Mouse (Mus musculus) heart, embryonic 16.5 days (tissue): Measurements from ENCODE around the gene Erich4. TPM values are rescaled to one million over a fixed set of nuclear protein-coding genes. Genes with fewer than 3 reads are reported as not detected.

Source experiments
- ATAC-seq: fragments of 200-750 bp; cut with Nextera tagmentation; replicated peaks from 2 replicates; pipeline ENCODE4 v1.8.0; 2017; ENCODE audit warnings: moderate number of reproducible peaks; ENCODE audit not compliant: insufficient read depth, low FRiP score; ENCODE audit errors: extremely low read depth
- H3K27ac ChIP-seq: fragments of 300-500 bp; sonication (generic); 2 replicates; pipeline ENCODE4 v1.5.1; 2014; ENCODE audit warnings: mild to moderate bottlenecking, low read length, control low read depth, moderate library complexity
- H3K27me3 ChIP-seq: fragments of 300-500 bp; sonication (generic); 2 replicates; pipeline ENCODE4 v1.6.1; 2014; ENCODE audit warnings: low read length, mixed read lengths; ENCODE audit not compliant: control insufficient read depth, insufficient read depth
- H3K36me3 ChIP-seq: fragments of 300-500 bp; sonication (generic); 2 replicates; pipeline ENCODE4 v1.6.1; 2014; ENCODE audit not compliant: control insufficient read depth, insufficient read depth
- H3K4me1 ChIP-seq: fragments of 300-500 bp; sonication (generic); 2 replicates; pipeline ENCODE4 v1.6.1; 2014; ENCODE audit warnings: low read length, mixed read lengths; ENCODE audit not compliant: control insufficient read depth, insufficient read depth
- H3K4me2 ChIP-seq: fragments of 300-500 bp; sonication (generic); 2 replicates; pipeline ENCODE4 v1.6.1; 2014; ENCODE audit warnings: low read depth, mild to moderate bottlenecking, control low read depth, low read length
- H3K4me3 ChIP-seq: fragments of 300-500 bp; sonication (generic); 2 replicates; pipeline ENCODE4 v1.5.1; 2014; ENCODE audit warnings: mild to moderate bottlenecking, control low read depth, low read length
- H3K9ac ChIP-seq: fragments of 300-500 bp; sonication (generic); 2 replicates; pipeline ENCODE4 v1.6.1; 2014; ENCODE audit warnings: low read length, control low read depth
- H3K9me3 ChIP-seq: fragments of 300-500 bp; sonication (generic); replicated peaks from 2 replicates; pipeline ENCODE4 v1.6.1; 2016; ENCODE audit warnings: low read length; ENCODE audit not compliant: control insufficient read depth
- WGBS: fragments of 180-500 bp; shearing (Covaris S2); extraction: QIAGEN DNeasy Blood & Tissue Kit; methylation state at CpG from one replicate; pipeline ENCODE4 v1.1.7; 2014; 5-methylcytosine and 5-hydroxymethylcytosine counted together
- polyA plus RNA-seq: library from polyadenylated mRNA; unstranded; fragments of >200 nt; fragmentation: Nextera tagmentation; extraction: Ambion mirVana; gene quantifications from 2 replicates; pipeline ENCODE4 v1.2.1, GENCODE M21; 2015

Erich4 gene
- polyA plus RNA-seq, 1 experiment from 2014 or later: 0.21 TPM

DNA sequence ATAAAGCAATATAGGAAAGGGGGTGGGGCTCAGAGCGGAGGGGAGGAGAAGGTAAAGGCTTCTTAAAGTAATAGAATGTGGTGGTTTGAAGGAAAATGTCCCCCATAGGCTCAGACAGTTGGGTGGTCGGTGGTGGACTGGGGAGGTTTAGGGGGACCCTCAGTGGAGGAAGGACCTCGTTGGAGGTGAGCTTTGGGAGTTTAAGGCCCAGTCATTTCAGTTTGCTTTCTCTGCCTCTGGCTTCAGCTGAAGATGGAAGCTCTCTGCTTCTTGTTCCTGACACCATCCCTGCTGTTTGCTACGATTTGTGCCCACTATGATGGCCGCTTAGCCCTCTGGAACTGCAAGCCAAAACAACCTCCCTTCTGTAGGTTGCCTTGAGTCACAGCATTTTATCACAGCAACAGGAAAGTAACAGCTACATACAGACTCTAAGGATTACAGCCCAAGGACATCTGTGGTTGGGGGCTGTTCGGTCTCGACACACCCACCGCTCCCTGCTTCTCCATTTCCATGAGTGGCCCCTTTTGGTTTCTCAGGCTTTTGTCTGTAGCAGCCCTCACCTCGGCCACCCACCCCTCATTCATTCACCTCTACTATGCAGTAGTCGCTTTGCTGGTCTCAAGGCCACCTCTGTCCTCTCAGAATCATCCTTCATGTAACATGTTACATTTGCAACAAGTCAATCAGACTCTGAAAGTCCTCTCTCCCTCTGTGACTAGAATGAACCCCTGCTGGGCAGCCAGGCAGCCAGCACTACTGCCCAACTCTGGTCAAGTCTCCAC, 1.9 kb upstream of the Erich4 start:
- Histone ChIP-seq H3K36me3 (peaks cover 15% of the 10 kb centered on the region; the same call in 1 of the 2 replicates), H3K4me2 (no peak overlapping the region), H3K4me3 (no peak overlapping the region), H3K9me3 (no peaks in the 10 kb centered on the region), H3K27ac (no peak overlapping the region), H3K4me1 (peaks cover 10% of the 10 kb centered on the region; the same call in 1 of the 2 replicates), H3K27me3 (no peaks in the 10 kb centered on the region), H3K9ac (no peak overlapping the region)
- 83% methylated on average over 10 of the region's 10 CpGs for WGBS
- ATAC-seq: no peak

DNA sequence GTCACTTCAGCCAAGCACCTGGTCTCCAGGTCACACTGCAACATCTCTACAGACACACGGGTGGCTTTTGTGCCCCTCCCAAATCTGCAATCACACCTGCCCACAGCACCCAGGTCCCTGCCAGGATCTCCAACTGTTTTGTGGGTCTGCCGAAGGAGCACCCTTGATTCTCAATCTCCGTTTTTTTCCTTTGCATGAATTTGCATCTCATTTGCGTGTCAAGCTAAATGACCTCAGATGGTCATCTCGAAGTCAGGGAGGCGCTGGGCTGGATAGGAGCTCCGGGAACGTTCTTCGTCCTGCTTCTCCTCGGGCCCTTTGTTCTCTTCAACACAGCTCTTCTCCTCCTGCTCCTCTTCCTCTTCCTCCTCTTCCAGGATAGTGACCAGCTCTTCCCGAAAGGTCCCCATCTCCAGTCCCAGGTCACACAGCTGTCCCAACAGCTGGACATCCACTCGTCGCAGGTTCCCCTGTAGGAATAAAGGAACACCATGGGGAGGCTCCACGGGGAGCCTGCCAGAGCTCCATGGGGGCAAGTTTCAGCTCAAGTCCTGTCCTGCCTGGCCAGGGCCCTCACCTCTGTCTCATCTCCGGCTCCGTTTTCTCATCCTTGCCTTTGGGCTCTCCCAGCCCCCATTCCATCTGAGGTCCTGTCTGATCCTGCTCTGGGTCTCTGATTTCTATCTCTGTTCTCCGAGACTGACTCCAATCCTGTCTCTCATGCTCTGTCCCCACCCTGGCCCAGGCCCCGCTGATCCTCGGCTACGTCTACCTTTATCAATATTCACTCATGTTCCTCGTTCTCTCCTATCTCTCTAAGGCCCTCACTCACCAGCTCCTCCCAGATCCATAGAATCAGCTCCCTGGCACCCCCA, 624 bp downstream of the Erich4 start:
- no peak overlapping the region for H3K4me2 ChIP-seq
- ATAC-seq: no peak
- no peak overlapping the region for H3K27ac ChIP-seq
- peaks cover 2% of the 10 kb centered on the region; the same call in 1 of the 2 replicates for H3K27me3 ChIP-seq
- H3K4me3 ChIP-seq: no peak overlapping the region
- peaks cover 8% of the 10 kb centered on the region; the same call in 1 of the 2 replicates for H3K4me1 ChIP-seq
- no peaks in the 10 kb centered on the region for H3K9me3 ChIP-seq
- 57% methylated on average over 21 of the region's 21 CpGs for WGBS
- no peaks in the 10 kb centered on the region for H3K36me3 ChIP-seq
- H3K9ac ChIP-seq: no peak overlapping the region

DNA sequence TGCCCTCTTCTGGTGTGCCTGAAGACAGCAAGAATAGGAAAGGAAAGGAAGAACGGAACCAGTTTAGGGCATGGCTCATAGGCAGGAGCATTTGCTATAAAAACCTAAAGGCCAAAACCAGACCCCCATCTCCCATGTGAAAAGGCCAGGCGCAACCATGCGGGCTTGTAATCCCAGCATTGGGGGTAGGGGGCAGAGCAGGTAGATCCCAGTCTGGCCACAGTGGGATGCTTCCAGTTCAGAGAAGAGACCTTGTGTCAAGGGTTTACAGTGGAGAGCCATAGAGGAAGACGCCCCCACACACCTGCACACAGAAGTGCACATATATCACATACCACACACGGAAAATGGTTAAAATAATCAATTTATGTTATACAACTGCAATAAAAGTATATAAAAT, 1.6 kb downstream of the Erich4 start:
- Histone ChIP-seq H3K4me1 (peaks cover 3% of the 10 kb centered on the region; the same call in 1 of the 2 replicates), H3K36me3 (no peaks in the 10 kb centered on the region), H3K4me2 (no peak overlapping the region), H3K9ac (no peak overlapping the region), H3K9me3 (no peaks in the 10 kb centered on the region), H3K4me3 (no peak overlapping the region), H3K27ac (no peak overlapping the region), H3K27me3 (peaks cover 2% of the 10 kb centered on the region; the same call in 1 of the 2 replicates)
- no peak for ATAC-seq
- 88% methylated on average over 5 of the region's 5 CpGs for WGBS

DNA sequence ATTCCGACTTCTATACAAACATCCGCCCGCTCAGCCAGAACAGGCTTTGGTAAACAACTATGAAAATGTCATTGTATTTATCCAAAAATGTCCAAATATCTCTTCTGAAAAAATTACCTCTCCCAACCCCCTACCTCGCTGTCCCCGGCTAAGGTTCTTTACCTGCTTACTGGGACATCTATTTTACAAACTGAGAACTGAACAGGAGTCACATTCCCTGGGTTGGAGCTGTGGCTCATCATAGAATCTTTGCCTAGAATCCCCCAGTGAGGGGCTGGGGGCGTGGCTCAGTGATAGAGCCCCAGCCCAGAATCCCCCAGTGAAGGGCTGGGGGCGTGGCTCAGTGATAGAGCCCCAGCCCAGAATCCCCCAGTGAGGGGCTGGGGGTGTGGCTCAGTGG, 4.2 kb downstream of the Erich4 start:
- ATAC-seq: no peak
- Histone ChIP-seq H3K4me1 (no peaks in the 10 kb centered on the region), H3K4me2 (no peak overlapping the region), H3K27ac (no peak overlapping the region), H3K27me3 (peaks cover 2% of the 10 kb centered on the region; the same call in 1 of the 2 replicates), H3K9ac (no peak overlapping the region), H3K9me3 (no peaks in the 10 kb centered on the region), H3K4me3 (no peak overlapping the region), H3K36me3 (no peaks in the 10 kb centered on the region)
- WGBS: 42% methylated on average over 7 of the region's 7 CpGs

DNA sequence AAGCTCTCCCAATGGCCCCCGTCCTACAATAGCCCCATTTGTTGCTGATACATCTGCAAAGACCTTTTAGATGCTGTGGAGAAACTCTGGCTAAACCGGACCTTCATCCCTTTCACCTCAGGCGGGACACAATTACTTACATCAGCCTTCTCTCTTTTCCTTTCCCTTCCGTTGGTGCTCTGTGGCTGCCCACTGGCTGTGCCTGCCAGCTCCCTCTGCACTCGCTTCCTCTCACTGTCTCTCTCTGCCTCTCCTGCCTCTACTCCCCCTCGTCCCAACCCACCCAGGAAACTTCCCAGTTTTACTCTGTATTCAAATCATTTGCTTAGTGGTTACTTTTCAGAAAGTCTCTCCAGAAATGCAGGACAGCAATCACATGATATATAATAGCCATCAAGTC, 5.6 kb downstream of the Erich4 start:
- no peak overlapping the region for H3K4me3 ChIP-seq
- peaks cover 2% of the 10 kb centered on the region; the same call in 1 of the 2 replicates for H3K27me3 ChIP-seq
- no peak overlapping the region for H3K27ac ChIP-seq
- H3K4me2 ChIP-seq: no peak overlapping the region
- no peak overlapping the region for H3K9ac ChIP-seq
- no peak for ATAC-seq
- H3K9me3 ChIP-seq: no peaks in the 10 kb centered on the region
- 28% methylated on average over 6 of the region's 6 CpGs for WGBS
- H3K4me1 ChIP-seq: no peaks in the 10 kb centered on the region
- no peaks in the 10 kb centered on the region for H3K36me3 ChIP-seq

DNA sequence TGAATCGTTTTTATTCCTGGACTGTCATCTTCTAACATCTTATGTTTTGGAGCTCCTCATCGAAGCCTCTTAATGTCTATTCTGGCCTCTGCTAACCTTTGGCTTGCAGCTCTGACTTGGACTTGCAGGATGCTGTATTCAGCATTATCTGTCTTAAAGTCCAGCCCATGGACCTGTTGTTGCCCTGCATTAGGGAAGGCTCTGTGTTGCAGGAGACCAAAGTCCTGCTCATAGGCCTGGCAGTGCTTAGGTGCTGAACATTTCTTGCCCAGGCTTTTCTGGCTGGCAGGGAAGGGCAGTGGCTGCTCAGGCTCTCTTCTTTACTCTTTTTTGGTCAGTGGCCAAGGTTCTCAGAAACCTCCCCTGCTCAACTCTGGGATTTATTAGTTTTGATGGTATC, 8.5 kb downstream of the Erich4 start:
- H3K4me3 ChIP-seq: no peak overlapping the region
- H3K36me3 ChIP-seq: no peaks in the 10 kb centered on the region
- H3K4me1 ChIP-seq: no peaks in the 10 kb centered on the region
- ATAC-seq: no peak
- no peak overlapping the region for H3K4me2 ChIP-seq
- H3K9ac ChIP-seq: no peak overlapping the region
- 66% methylated on average over 2 of the region's 2 CpGs for WGBS
- H3K27ac ChIP-seq: no peak overlapping the region
- no peaks in the 10 kb centered on the region for H3K9me3 ChIP-seq
- H3K27me3 ChIP-seq: peaks cover 2% of the 10 kb centered on the region; the same call in 1 of the 2 replicates

DNA sequence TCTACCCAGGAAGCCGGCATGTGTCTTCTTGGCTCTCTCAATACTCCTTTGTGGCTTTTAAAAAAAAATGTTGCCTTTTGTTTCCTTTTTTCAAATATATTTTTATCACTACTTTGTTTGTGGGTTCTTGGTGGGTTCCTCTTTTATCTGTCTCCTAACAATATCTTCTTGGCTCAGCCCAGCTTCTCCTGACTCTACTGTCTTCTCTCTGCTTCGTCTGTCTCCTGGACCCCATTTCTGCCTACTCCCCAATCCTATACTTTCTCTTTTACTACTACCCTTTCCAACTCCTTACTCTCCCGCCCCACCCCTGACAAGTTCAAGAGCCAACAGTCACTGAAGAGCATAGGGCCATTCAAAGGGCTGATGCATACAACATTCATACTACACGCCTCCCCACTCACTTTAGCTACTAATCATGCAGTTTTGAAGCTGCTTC, 9.0 kb downstream of the Erich4 start:
- Histone ChIP-seq H3K36me3 (no peaks in the 10 kb centered on the region), H3K9me3 (no peaks in the 10 kb centered on the region), H3K4me3 (no peak overlapping the region), H3K27me3 (peaks cover 2% of the 10 kb centered on the region; the same call in 1 of the 2 replicates), H3K9ac (no peak overlapping the region), H3K4me1 (no peaks in the 10 kb centered on the region), H3K27ac (no peak overlapping the region), H3K4me2 (no peak overlapping the region)
- no peak for ATAC-seq
- WGBS: 64% methylated on average over 4 of the region's 4 CpGs

DNA sequence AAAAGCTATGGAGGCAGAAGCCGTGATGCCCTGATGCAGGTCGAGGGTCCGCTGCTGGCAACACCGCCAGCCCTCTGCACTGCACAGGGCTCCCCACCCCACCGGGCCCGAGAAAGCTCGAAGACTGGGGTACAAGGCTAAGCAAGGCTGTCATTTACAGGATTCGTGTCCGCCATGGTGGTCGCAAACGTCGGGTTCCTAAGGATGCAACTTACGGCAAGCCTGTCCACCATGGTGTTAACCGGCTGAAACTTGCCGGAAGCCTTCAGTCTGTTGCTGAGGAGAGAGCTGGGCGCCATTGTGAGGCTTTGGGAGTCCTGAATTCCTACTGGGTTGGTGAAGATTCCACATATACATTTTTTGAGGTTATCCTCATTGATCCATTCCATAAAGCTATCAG, 14.3 kb downstream of the Erich4 start:
- no peaks in the 10 kb centered on the region for H3K36me3 ChIP-seq
- no peak overlapping the region for H3K4me3 ChIP-seq
- H3K9ac ChIP-seq: no peak overlapping the region
- H3K4me1 ChIP-seq: no peaks in the 10 kb centered on the region
- ATAC-seq: no peak
- H3K9me3 ChIP-seq: no peaks in the 10 kb centered on the region
- WGBS: 84% methylated on average over 16 of the region's 16 CpGs
- no peak overlapping the region for H3K4me2 ChIP-seq
- H3K27ac ChIP-seq: no peak overlapping the region
- no peaks in the 10 kb centered on the region for H3K27me3 ChIP-seq

DNA sequence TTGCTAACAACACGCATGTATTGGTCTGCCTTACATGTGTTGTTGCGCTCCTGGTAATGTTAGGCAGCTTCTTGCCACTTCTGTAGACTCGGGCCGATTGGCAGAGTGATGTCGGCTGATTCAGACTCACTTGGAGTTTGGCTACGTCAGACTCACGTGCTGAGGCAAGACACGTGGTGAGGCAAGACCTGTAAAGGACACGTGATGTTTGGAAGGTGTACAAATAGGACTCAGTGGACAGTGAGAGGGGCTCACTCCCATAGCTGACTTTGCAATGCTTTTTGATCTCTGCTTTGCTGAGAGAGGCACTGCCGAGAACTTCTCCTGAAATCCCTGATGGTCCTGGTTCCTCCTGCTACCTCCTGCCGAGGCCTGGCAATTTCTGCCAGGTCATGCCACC, 15.0 kb downstream of the Erich4 start:
- H3K4me2 ChIP-seq: no peak overlapping the region
- ATAC-seq: no peak
- 77% methylated on average over 11 of the region's 11 CpGs for WGBS

More for the DNA sequence above, 15.0 kb downstream of the Erich4 start:
- no peaks in the 10 kb centered on the region for H3K4me1 ChIP-seq
- no peak overlapping the region for H3K4me3 ChIP-seq
- no peak overlapping the region for H3K27ac ChIP-seq
- H3K36me3 ChIP-seq: no peaks in the 10 kb centered on the region
- H3K27me3 ChIP-seq: no peaks in the 10 kb centered on the region
- no peak overlapping the region for H3K9ac ChIP-seq
- no peaks in the 10 kb centered on the region for H3K9me3 ChIP-seq
